Mouse (Mus musculus) spleen, postnatal 4 days (tissue): Measurements from ENCODE around the gene Gm3106.
"Not testable (repeated sequence)": the region's sequence is repeated elsewhere in the genome, so short reads cannot be mapped to it uniquely, and the experiment has no call there.

ENCODE experiments used
- DNase-seq, 2 experiments: peaks; one replicate each; pipeline ENCODE4 v3.0.0; 2022; ENCODE audit warnings: low spot score in 2 of 2

Gm3106 gene

DNA sequence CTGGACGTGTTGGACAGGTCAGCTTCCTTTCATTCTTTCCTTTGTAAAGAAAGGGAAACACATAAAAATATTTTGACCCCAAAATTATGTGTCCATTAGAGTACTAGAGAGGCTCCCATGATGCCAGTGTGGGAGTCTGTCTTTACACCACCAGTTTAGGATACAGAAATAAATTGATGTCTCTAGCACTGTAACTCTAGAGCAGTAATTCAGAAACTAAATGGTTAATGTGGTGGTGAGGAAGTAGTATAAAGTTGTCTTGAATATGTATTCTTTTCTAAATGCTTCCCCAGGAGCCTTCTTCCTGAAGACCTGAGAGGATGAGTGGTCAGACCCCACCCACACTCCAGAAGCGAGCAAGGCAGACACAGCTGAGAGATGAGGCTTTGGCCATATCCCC lies at the start of gene Gm3106:
Gene Gm3106, plus strand, starts transcription at position 301 of the 400 bp plus-strand sequence.
- not testable (repeated sequence) for DNase-seq
